Mouse (Mus musculus): ENCODE measurements around the gene BC024063. TPM values are rescaled to one million over a fixed set of nuclear protein-coding genes. Genes with fewer than 3 reads are reported as not detected.

BC024063 gene
- 6.8 TPM for polyA plus RNA-seq (2017; shearing (Covaris generic))

DNA sequence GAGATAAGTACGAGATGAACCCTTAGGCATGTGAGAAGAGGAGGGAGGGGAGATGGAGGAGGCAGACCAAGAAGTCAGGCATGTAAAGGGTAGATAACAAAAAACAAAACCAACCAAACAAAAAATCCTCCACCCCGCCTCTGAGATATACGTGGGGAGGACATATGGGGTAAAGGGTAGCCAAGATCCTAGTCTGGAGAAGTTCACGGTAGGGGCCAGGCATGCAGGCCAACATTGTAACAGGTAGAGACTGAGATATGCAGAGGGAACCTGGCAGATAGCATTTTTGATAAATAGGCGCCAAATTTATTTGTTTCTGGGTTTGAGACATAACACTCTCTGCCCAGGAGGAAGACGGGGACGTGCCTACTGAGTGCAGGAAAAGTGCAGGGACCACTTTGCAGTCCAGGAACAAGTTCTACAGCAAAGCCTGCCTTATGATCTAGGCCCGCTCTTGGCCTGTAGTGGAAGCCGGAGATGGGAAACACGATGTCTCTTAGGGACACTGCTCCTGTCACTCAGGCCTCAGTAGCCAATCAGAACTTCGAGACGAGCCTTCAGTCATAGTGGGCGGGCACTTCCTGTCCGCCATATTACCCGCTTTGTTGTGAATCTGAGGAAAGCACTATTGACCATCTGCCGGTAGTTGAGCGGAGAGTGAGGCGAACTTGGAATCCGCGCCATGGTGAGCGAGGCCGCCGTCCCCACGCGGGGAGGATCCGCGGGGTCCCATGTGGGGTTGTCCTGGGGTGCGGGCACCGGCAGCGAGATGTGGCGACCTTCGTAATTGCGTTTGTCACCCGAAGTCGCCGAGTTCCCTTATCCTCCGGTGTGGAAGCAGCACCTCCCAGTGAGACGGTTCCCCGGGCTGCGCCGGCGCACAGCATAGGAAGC, at the start of gene BC024063:
Gene BC024063, plus strand, starts transcription at position 626 of the 894 bp plus-strand sequence.

DNA sequence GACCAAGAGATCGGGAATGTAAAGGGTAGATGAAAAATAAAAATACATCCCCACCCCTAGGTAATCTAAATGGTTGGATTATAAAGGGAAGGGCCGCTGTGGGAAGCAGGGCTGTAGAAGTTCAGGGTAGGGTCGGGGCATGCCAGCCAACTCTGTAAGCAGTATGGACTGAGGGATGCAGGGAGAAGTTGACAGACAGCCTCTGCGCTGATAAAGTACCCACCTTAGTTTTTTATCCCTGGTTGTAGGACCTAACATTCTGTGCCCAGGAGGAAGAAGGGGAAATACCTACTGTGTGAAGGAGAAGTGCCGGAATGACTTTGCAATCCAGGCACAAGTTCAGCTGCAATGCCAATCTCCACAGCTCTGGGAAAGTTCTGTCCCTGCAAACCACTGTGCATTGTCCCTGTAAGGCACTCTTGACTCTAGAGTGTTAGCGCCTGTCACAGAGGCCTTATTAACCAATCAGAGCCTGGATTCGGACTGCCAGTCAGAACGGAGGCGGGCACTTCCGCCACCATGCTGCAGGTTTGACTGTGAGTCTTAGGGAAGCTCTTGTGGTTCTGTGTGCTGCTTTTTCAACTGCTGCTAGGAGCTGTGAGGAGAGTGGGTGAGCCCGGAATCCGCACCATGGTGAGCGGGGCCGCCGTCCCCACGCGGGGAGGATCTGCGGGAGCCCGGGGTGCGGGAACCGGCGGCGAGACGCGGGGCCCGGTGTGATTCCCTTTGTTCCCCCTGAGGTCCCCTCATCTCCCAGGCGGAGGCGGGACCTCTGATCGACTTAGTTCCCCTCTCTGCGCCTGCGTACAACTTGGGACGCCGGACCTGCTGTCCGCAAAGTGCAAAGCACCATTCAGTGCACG, 35.3 kb upstream of the BC024063 start, which contains the start of gene Zfp873:
Gene Zfp873, plus strand, starts transcription at position 527 of the 863 bp plus-strand sequence.

DNA sequence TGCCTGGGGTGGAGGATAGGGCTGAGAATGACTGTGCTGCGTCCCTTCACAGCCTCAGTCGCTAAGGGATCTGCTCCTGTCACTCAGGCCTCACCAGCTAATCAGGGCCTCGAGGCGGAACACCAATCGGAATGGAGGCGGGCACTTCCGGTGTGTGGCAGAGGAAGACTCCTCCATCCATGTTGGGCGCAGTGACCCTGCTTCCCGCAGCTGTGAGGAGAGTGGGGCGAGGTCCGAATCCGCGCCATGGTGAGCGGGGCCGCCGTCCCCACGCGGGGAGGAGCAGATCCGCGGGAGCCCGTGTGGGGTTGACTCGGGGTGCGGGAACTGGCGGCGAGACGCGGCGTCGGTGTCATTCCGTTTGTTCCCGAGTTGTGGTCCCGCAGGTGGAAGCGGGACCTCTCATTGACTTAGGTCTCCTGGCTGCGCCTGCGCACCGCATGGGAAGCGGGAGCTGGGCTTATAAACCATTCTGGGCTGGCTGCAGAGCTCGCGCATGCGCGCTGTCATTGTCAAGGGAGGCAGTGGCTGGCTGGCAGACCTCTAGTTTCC, 44.8 kb downstream of the BC024063 start, which contains the start of gene AU041133:
Gene AU041133, plus strand, starts transcription at position 164 of the 552 bp plus-strand sequence.

Other genes with a start within 250 kb of the BC024063 start
- gene Gm32687, start 219.4 kb upstream of the BC024063 start, polyA plus RNA-seq (2017; shearing (Covaris generic)), result 11.7 TPM
- gene Zfp781, start 152.9 kb upstream of the BC024063 start, polyA plus RNA-seq (2017; shearing (Covaris generic)), result 5.1 TPM
- 12.0 TPM for gene Zfp873, start 35.2 kb upstream of the BC024063 start, polyA plus RNA-seq (2017; shearing (Covaris generic))
- gene AU041133, start 44.7 kb downstream of the BC024063 start, polyA plus RNA-seq (2017; shearing (Covaris generic)), result 14.6 TPM
- gene Zfp938, start 157.9 kb downstream of the BC024063 start, polyA plus RNA-seq (2017; shearing (Covaris generic)), result 12.5 TPM
- gene 4932415D10Rik, start 233.2 kb downstream of the BC024063 start, polyA plus RNA-seq (2017; shearing (Covaris generic)), result not detected

Data from activated CD4-positive, CD25-positive, alpha-beta regulatory T cell, adult 9 weeks (primary cell).